Mouse (Mus musculus) liver, adult 2 months (tissue): ENCODE measurements around the gene Gin1. TPM values are rescaled to one million over a fixed set of nuclear protein-coding genes. Genes with fewer than 3 reads are reported as not detected.

Experiments used
- DNase-seq: peaks from one replicate; pipeline ENCODE4 v3.0.0-alpha.2; 2011; ENCODE audit warnings: low read depth, low spot score; ENCODE audit errors: extremely low read depth
- H3K27ac ChIP-seq: fragments of 200-500 bp; replicated peaks from 2 replicates; pipeline ENCODE4 v1.5.1; 2012; ENCODE audit warnings: low read depth, mild to moderate bottlenecking, control low read depth, inconsistent platforms, low read length; ENCODE audit not compliant: insufficient read depth
- H3K27me3 ChIP-seq: fragments of 200-500 bp; 2 replicates; pipeline ENCODE4 v1.6.1; 2012; ENCODE audit warnings: mild to moderate bottlenecking, moderate library complexity, low read length, inconsistent platforms; ENCODE audit not compliant: control insufficient read depth, insufficient read depth
- H3K36me3 ChIP-seq: fragments of 200-500 bp; 2 replicates; pipeline ENCODE4 v1.6.1; 2012; ENCODE audit warnings: low read length, inconsistent platforms; ENCODE audit not compliant: control insufficient read depth, insufficient read depth
- H3K4me1 ChIP-seq: fragments of 200-500 bp; 2 replicates; pipeline ENCODE4 v1.6.1; 2011; ENCODE audit warnings: low read length; ENCODE audit not compliant: control insufficient read depth, insufficient read depth
- H3K4me3 ChIP-seq: fragments of 200-500 bp; 2 replicates; pipeline ENCODE4 v1.5.1; 2011; ENCODE audit warnings: low read depth, mild to moderate bottlenecking, control low read depth, low read length, moderate library complexity; ENCODE audit not compliant: insufficient read depth
- H3K79me2 ChIP-seq: fragments of 200-500 bp; 2 replicates; pipeline ENCODE4 v1.6.1; 2012; ENCODE audit warnings: inconsistent platforms, mild to moderate bottlenecking, low read length, moderate library complexity; ENCODE audit not compliant: control insufficient read depth, insufficient read depth
- H3K9ac ChIP-seq: fragments of 200-500 bp; 2 replicates; pipeline ENCODE4 v1.6.1; 2012; ENCODE audit warnings: low read depth, mild to moderate bottlenecking, control low read depth, inconsistent platforms, low read length
- CTCF ChIP-seq: fragments of 200-500 bp; IDR thresholded peaks from 2 replicates; pipeline ENCODE4 v1.5.1; 2011; ENCODE audit warnings: low read depth, low read length, control low read depth
- POLR2A ChIP-seq: fragments of 200-500 bp; IDR thresholded peaks from 2 replicates; pipeline ENCODE4 v1.6.1; 2011; ENCODE audit warnings: low read length, control low read depth; ENCODE audit not compliant: insufficient read depth; ENCODE audit errors: extremely low read depth
- WGBS: fragments of 180-500 bp; shearing (Covaris S2); methylation state at CpG from one replicate; pipeline ENCODE4 v1.1.7; 2018; 5-methylcytosine and 5-hydroxymethylcytosine counted together
- polyA plus RNA-seq: library from polyadenylated mRNA; depleted of rRNA; stranded (reverse); fragments of >200 nt; gene quantifications from 2 replicates; pipeline ENCODE4 v1.2.3, GENCODE M21; 2012
- total RNA-seq: library from RNA; depleted of rRNA; stranded (reverse); fragments of >200 nt; gene quantifications from 2 replicates; pipeline ENCODE4 v1.2.3, GENCODE M21; 2014

Gin1 gene
- total and polyA plus RNA-seq, 2 experiments = 1.9 to 9.9 TPM

DNA sequence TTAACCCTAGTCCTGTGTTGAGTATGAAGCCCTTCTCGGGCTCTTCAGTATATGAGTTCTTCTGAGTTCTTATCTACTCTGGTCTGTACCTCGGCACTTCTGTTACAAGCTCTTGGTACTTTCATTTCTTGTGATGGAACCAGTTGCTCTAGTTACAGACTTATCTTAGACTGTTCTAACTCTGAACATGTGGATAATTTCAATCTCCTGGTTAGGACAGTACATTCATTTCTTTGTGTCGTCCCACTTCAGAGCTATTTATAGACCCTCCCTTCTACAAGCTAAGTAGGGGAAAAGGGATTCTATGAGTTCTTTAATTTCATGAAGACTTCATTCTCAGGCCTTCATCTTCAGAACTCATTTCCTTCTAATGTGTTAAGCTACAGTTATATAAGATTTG is 17.7 kb downstream of the Gin1 start:
- H3K79me2 ChIP-seq = no peaks in the 10 kb centered on the region
- H3K27ac ChIP-seq = no peak overlapping the region
- 89% methylated on average over 3 of the region's 3 CpGs for WGBS
- no peaks in the 10 kb centered on the region for H3K27me3 ChIP-seq
- TF ChIP-seq POLR2A (no peak), CTCF (no peak)
- no peaks in the 10 kb centered on the region for H3K4me1 ChIP-seq
- no peak overlapping the region for H3K9ac ChIP-seq
- no peak for DNase-seq
- peaks cover 19% of the 10 kb centered on the region for H3K36me3 ChIP-seq
- no peak overlapping the region for H3K4me3 ChIP-seq

DNA sequence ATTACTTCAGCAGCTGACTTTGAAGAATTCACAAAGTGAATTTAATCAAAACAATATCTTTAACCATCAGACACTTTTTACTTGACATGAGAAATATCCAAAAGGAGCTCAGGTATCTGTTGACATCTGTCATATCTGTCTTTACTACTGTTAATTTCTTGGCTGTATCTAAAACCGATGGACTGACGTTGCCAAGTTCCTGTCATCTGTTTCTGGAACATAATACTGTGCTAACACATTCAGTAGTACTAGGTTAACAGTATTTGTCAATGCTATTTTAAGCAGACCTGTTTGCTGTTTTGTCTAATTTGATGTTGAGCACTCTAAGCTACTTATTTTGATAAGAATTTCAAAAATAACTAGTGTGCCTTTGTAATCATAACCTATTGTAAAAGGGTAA is 18.5 kb downstream of the Gin1 start:
- Histone ChIP-seq H3K27me3 (no peaks in the 10 kb centered on the region), H3K4me1 (no peaks in the 10 kb centered on the region), H3K79me2 (no peaks in the 10 kb centered on the region), H3K9ac (no peak overlapping the region), H3K27ac (no peak overlapping the region), H3K36me3 (peaks cover 18% of the 10 kb centered on the region), H3K4me3 (no peak overlapping the region)
- no peak for DNase-seq
- no peak for TF ChIP-seq POLR2A
- TF ChIP-seq CTCF = no peak
- WGBS = 91% methylated on average over 2 of the region's 2 CpGs

DNA sequence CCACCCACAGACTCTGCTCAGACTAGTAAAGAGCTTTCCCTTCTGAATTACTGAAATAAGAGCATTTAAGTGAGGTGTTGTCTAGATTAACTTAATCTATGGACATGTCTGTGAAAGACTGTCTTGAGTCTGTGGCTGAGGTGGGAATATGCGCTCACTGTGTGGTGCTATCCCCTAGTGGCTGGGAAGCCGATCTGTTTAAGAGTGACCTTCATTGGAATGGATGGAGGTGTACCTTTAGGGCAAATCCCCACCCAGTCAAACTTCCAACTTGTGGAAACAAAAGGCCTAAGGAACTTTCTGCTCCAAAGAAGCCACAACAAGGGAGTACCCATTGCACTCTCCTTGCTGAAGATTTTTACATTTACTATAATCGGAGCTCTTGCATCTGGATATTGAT is 24.1 kb downstream of the Gin1 start:
- peaks cover 6% of the 10 kb centered on the region for H3K36me3 ChIP-seq
- no peaks in the 10 kb centered on the region for H3K79me2 ChIP-seq
- no peak for DNase-seq
- H3K27ac ChIP-seq = no peak overlapping the region
- no peaks in the 10 kb centered on the region for H3K27me3 ChIP-seq
- H3K9ac ChIP-seq = no peak overlapping the region
- no peak for TF ChIP-seq CTCF
- no peak for TF ChIP-seq POLR2A
- WGBS = 93% methylated on average over 3 of the region's 3 CpGs
- H3K4me3 ChIP-seq = no peak overlapping the region
- H3K4me1 ChIP-seq = no peaks in the 10 kb centered on the region

DNA sequence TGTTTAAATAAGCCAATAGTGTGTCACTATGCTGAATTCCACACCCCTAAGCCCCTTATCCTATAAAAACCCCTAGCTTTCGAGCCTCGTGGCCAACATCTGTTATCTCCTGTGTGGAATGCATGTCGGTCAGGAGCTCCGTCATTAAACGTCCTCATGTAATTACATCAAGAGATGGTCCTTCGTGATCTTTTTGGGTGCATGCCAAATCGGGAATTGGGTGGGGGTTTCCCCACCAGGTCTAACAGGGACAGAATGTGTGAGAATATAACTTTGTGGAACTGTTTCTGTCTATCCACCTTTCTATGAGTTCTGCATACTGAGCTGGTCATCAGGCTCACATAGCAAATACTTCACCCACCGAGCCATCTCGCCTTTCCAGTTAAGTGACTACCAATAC is 26.0 kb downstream of the Gin1 start:
- no peak for DNase-seq
- Histone ChIP-seq H3K36me3 (peaks cover 5% of the 10 kb centered on the region), H3K4me3 (no peak overlapping the region), H3K4me1 (no peaks in the 10 kb centered on the region), H3K27me3 (no peaks in the 10 kb centered on the region), H3K79me2 (no peaks in the 10 kb centered on the region), H3K9ac (no peak overlapping the region), H3K27ac (no peak overlapping the region)
- WGBS = 48% methylated on average over 9 of the region's 9 CpGs
- TF ChIP-seq CTCF (no peak), POLR2A (no peak)

DNA sequence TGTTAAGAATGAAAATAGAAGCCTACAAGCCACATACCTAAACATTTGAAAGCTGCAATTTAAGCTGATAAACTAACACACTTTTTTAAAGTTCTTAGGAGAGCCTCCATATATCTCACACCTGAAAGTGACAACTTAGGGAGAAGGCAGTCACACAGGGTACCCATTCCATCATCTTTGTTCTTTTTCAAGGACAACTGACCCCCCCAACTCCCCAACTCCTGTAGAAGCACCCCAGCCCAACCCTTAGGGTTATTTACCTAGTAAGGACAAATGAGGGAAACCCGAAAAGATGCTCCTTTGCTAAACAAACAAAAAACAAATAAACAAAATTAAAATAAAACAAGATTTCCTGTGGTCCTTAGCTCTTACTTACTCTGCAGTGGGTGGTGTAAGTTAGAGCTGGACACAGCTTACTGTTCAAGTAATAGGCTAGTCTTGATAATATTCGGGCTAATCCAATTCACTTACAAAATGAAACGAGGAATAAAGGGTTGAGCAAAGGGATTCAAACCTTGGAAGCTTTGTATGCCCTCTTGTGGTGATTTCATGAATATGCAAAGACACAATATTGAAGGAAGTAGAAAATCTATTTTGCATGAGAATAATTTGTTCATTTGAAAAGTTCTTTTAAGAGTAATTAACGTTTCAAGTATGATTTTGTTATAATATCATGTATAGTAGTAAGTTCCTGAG is 32.4 kb downstream of the Gin1 start:
- TF ChIP-seq POLR2A (no peak), CTCF (peak; percentile 31)
- Histone ChIP-seq H3K79me2 (no peaks in the 10 kb centered on the region), H3K27ac (no peak overlapping the region), H3K4me3 (no peak overlapping the region), H3K36me3 (no peaks in the 10 kb centered on the region), H3K27me3 (no peaks in the 10 kb centered on the region), H3K4me1 (no peaks in the 10 kb centered on the region), H3K9ac (no peak overlapping the region)
- 17% methylated on average over 4 of the region's 4 CpGs for WGBS
- DNase-seq = peak; percentile 48

DNA sequence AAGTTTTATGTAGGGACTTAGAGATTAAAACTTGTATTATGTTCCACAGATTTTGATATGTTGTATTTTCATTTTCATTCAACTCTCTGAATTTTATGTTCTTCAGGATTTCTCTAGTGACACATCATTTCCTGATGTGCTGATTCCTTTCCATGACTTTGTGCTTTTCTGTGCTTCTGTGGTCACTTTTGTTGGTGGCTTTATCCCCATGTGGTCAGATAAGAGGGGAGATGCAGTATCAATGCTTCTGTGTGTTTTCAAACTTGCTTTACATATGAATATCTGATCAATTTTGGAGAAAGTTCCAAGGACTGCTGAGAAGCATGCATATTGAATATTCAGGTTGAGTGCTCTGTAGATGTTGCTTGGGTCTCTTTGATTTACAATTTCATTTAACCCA is 34.5 kb downstream of the Gin1 start:
- H3K36me3 ChIP-seq = no peaks in the 10 kb centered on the region
- no peak overlapping the region for H3K9ac ChIP-seq
- no peaks in the 10 kb centered on the region for H3K4me1 ChIP-seq
- H3K27me3 ChIP-seq = no peaks in the 10 kb centered on the region
- TF ChIP-seq CTCF (no peak), POLR2A (no peak)
- H3K4me3 ChIP-seq = no peak overlapping the region
- no peak overlapping the region for H3K27ac ChIP-seq
- no peak for DNase-seq
- no peaks in the 10 kb centered on the region for H3K79me2 ChIP-seq
